ENCODE assay signal across 8 mouse cellular contexts in the genomic region with DNA sequence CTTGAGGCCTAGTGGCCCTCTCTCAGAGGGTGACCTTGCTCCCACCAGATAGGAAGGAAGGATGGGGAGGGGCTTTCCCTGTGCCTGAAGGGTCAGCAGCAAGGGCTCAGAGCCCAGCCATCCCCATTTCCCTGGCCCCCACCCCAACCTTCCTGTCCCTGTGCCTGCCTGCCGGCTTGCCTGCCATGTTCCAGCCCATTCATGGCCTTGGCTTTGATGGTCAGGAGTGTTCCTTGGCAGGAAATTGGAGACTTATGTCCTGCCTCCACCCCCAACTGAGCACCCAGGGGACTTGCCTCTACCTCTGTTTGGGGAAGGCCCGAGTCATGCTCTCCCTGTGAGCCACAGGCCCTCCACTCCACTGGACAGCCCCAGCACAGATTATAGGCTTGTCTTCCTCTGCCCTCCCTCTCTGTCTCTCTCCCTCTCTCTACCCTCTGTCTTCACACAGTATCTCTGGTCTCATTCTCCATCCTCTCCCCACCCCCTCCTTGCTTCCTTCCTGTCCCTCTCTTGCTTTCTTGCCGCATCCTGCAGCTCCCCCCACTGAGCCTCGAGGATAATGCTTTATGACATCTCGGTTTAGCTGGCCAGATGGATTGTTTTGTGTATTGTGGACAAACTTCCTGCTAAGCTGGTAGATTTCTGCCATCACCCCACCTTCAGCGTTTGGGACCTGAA. TPM values are rescaled to one million over a fixed set of nuclear protein-coding genes. Genes with fewer than 3 reads are reported as not detected.
DNase-seq lines count a peak whose midpoint lies in the region; ATAC-seq and TF ChIP-seq lines count a peak whose summit lies in the region.

No protein-coding gene starts in this region.

- H3K4me2 ChIP-seq in midbrain, postnatal 0 days (ENCODE audit: low read depth, low read length, poor library complexity, severe bottlenecking) = no peak overlapping the region
- no peak overlapping the region for H3K4me2 ChIP-seq in midbrain, embryonic 11.5 days
- H3K4me2 ChIP-seq in heart, postnatal 0 days (ENCODE audit: low read depth, low read length) = peak overlapping the region; percentile 64; the same call in 1 of the 2 replicates
- H3K4me2 ChIP-seq in limb, embryonic 15.5 days = no peak overlapping the region

- no peaks in the 10 kb centered on the region for H3K4me1 ChIP-seq in midbrain, postnatal 0 days (ENCODE audit: insufficient read depth, low read length)
- H3K4me1 ChIP-seq in midbrain, embryonic 11.5 days (ENCODE audit: control insufficient read depth, insufficient read depth, low read length) = peaks cover 16% of the 10 kb centered on the region
- H3K4me1 ChIP-seq in heart, postnatal 0 days (ENCODE audit: control insufficient read depth, insufficient read depth) = peaks cover 5% of the 10 kb centered on the region; the same call in 1 of the 2 replicates
- peaks cover 54% of the 10 kb centered on the region for H3K4me1 ChIP-seq in limb, embryonic 15.5 days
- peaks cover 20% of the 10 kb centered on the region for H3K4me1 ChIP-seq in small intestine, adult 2 months (ENCODE audit: control insufficient read depth, insufficient read depth, insufficient read length, low read length)

- TF ChIP-seq POLR2A in small intestine, adult 2 months (IDR thresholded peaks at IDR 0.05; ENCODE audit: low read depth, low read length) = no peak

- TF ChIP-seq EP300 in heart, postnatal 0 days (IDR thresholded peaks at IDR 0.05; ENCODE audit: low read depth) = peak; percentile 64

- no peaks in the 10 kb centered on the region for H3K36me3 ChIP-seq in midbrain, postnatal 0 days (ENCODE audit: insufficient read depth, low read length)
- H3K36me3 ChIP-seq in midbrain, embryonic 11.5 days (ENCODE audit: control insufficient read depth, insufficient read depth, low read length) = no peaks in the 10 kb centered on the region
- no peaks in the 10 kb centered on the region for H3K36me3 ChIP-seq in heart, postnatal 0 days (replicated peaks; ENCODE audit: control insufficient read depth, insufficient read depth, low read length)
- no peaks in the 10 kb centered on the region for H3K36me3 ChIP-seq in limb, embryonic 15.5 days
- no peaks in the 10 kb centered on the region for H3K36me3 ChIP-seq in small intestine, adult 2 months (ENCODE audit: control insufficient read depth, insufficient read depth, low read length)

- H3K9me3 ChIP-seq in midbrain, postnatal 0 days (ENCODE audit: low read length) = no peaks in the 10 kb centered on the region
- H3K9me3 ChIP-seq in midbrain, embryonic 11.5 days (ENCODE audit: control insufficient read depth, low read length) = no peaks in the 10 kb centered on the region
- H3K9me3 ChIP-seq in heart, postnatal 0 days (replicated peaks; ENCODE audit: control insufficient read depth, low read length) = peaks cover 11% of the 10 kb centered on the region
- H3K9me3 ChIP-seq in limb, embryonic 15.5 days = no peaks in the 10 kb centered on the region

- TF ChIP-seq CTCF in midbrain, postnatal 0 days (IDR thresholded peaks at IDR 0.05) = peak; percentile 54
- peak; percentile 35 for TF ChIP-seq CTCF in heart, postnatal 0 days (IDR thresholded peaks at IDR 0.05; ENCODE audit: low read depth)
- no peak for TF ChIP-seq CTCF in small intestine, adult 2 months (IDR thresholded peaks at IDR 0.05; ENCODE audit: extremely low read depth, insufficient read length, insufficient replicate concordance, low read depth, low read length)

- ATAC-seq in midbrain, postnatal 0 days (ENCODE audit: low FRiP score) = no peak
- no peak for ATAC-seq in midbrain, embryonic 11.5 days (ENCODE audit: low FRiP score)
- peak; percentile 34 for ATAC-seq in heart, postnatal 0 days (ENCODE audit: insufficient read depth, low read depth)
- no peak for ATAC-seq in limb, embryonic 15.5 days (ENCODE audit: insufficient number of reproducible peaks, low FRiP score, low TSS enrichment, low read depth)

- peak; percentile 27 for DNase-seq in midbrain, postnatal 0 days (ENCODE audit: low spot score)
- DNase-seq in midbrain, embryonic 11.5 days (ENCODE audit: low spot score, missing footprints) = no peak
- peak; percentile 76 to 80 for DNase-seq in adrenal gland, postnatal 36 days
- DNase-seq in heart, postnatal 0 days (ENCODE audit: low spot score) = peak; percentile 58
- DNase-seq in cerebellum, adult 11-12 months = no peak
- DNase-seq in layer of hippocampus, postnatal 10 days (ENCODE audit: low spot score in 2 of 2) = no peak

- no peak overlapping the region for H3K27ac ChIP-seq in midbrain, postnatal 0 days (ENCODE audit: low read depth, low read length)
- H3K27ac ChIP-seq in midbrain, embryonic 11.5 days (ENCODE audit: low read depth, low read length) = no peak overlapping the region
- H3K27ac ChIP-seq in heart, postnatal 0 days (ENCODE audit: low read depth) = peak overlapping the region; percentile 77
- H3K27ac ChIP-seq in limb, embryonic 15.5 days = peak overlapping the region; percentile 63; the same call in 1 of the 2 replicates
- peak overlapping the region; percentile 3 for H3K27ac ChIP-seq in small intestine, adult 2 months (ENCODE audit: insufficient read depth, low read depth, low read length)

- H3K4me3 ChIP-seq in midbrain, postnatal 0 days (ENCODE audit: low read depth, low read length) = no peak overlapping the region
- no peak overlapping the region for H3K4me3 ChIP-seq in midbrain, embryonic 11.5 days (ENCODE audit: low read depth, low read length)
- H3K4me3 ChIP-seq in heart, postnatal 0 days (ENCODE audit: low read depth, low read length) = no peak overlapping the region
- no peak overlapping the region for H3K4me3 ChIP-seq in limb, embryonic 15.5 days
- H3K4me3 ChIP-seq in small intestine, adult 2 months (ENCODE audit: low read depth, low read length) = no peak overlapping the region

- H3K27me3 ChIP-seq in midbrain, postnatal 0 days (ENCODE audit: insufficient read depth, low read length) = peaks cover 44% of the 10 kb centered on the region
- peaks cover 39% of the 10 kb centered on the region for H3K27me3 ChIP-seq in midbrain, embryonic 11.5 days (ENCODE audit: control insufficient read depth, insufficient read depth, low read length)
- H3K27me3 ChIP-seq in heart, postnatal 0 days (ENCODE audit: control insufficient read depth, insufficient read depth, low read length) = peaks cover 26% of the 10 kb centered on the region
- H3K27me3 ChIP-seq in limb, embryonic 15.5 days = peaks cover 32% of the 10 kb centered on the region
- peaks cover 19% of the 10 kb centered on the region for H3K27me3 ChIP-seq in small intestine, adult 2 months (ENCODE audit: control insufficient read depth, insufficient read depth, low read length)

- no peak overlapping the region for H3K9ac ChIP-seq in midbrain, postnatal 0 days (replicated peaks; ENCODE audit: low read length, poor library complexity, severe bottlenecking)
- H3K9ac ChIP-seq in midbrain, embryonic 11.5 days (ENCODE audit: low read length) = no peak overlapping the region
- H3K9ac ChIP-seq in heart, postnatal 0 days (replicated peaks; ENCODE audit: low read depth, low read length) = no peak overlapping the region
- no peak overlapping the region for H3K9ac ChIP-seq in limb, embryonic 15.5 days

- 38% methylated on average over 6 of the region's 6 CpGs for WGBS in midbrain, postnatal 0 days
- WGBS in midbrain, embryonic 11.5 days = 40% methylated on average over 6 of the region's 6 CpGs
- WGBS in heart, postnatal 0 days = 47% methylated on average over 6 of the region's 6 CpGs
- WGBS in limb, embryonic 15.5 days = 29% methylated on average over 6 of the region's 6 CpGs
- WGBS in small intestine, adult 2 months = 43% methylated on average over 6 of the region's 6 CpGs

RNA-seq across cellular contexts. Expression of a gene that starts 1.5 kb away (rescaled TPM):
- total RNA-seq in midbrain, postnatal 0 days (2014; rRNA removed) = 14.9 and 17.3 TPM in 2 replicates
- polyA plus RNA-seq in midbrain, postnatal 0 days (2015; fragmentation: Nextera tagmentation; extraction: Ambion mirVana) = 2.8 and 4.4 TPM in 2 replicates
- polyA plus RNA-seq in midbrain, embryonic 11.5 days (2014; fragmentation: Nextera tagmentation; extraction: Ambion mirVana) = 13.2 and 17.5 TPM in 2 replicates
- 100 to 1,000 TPM; 140 to 167 TPM for total RNA-seq in adrenal gland, postnatal 36 days (2021)
- total RNA-seq in heart, postnatal 0 days (2014; rRNA removed; ENCODE audit: low replicate concordance) = 82.4 and 166 TPM in 2 replicates
- 28.1 and 37.7 TPM in 2 replicates for polyA plus RNA-seq in heart, postnatal 0 days (2015; fragmentation: Nextera tagmentation; extraction: Ambion mirVana)
- 31.7 and 32.2 TPM in 2 replicates for polyA plus RNA-seq in limb, embryonic 15.5 days (2015; fragmentation: Nextera tagmentation; extraction: Ambion mirVana)
- 26.2 TPM in 2 replicates for polyA plus RNA-seq in small intestine, adult 2 months (2012; rRNA removed)
- 10 to 100 TPM; 73.2 to 73.5 TPM for total RNA-seq in layer of hippocampus, postnatal 10 days (2021)

RNA-seq across cellular contexts. Expression of a gene that starts 51.6 kb away (rescaled TPM):
- not detected in 2 replicates for total RNA-seq in midbrain, postnatal 0 days (2014; rRNA removed)
- not detected in 2 replicates for polyA plus RNA-seq in midbrain, postnatal 0 days (2015; fragmentation: Nextera tagmentation; extraction: Ambion mirVana)
- polyA plus RNA-seq in midbrain, embryonic 11.5 days (2014; fragmentation: Nextera tagmentation; extraction: Ambion mirVana) = not detected in 2 replicates
- not detected for total RNA-seq in adrenal gland, postnatal 36 days (2021)
- total RNA-seq in heart, postnatal 0 days (2014; rRNA removed; ENCODE audit: low replicate concordance) = not detected in 2 replicates
- polyA plus RNA-seq in heart, postnatal 0 days (2015; fragmentation: Nextera tagmentation; extraction: Ambion mirVana) = not detected in 2 replicates
- not detected in 2 replicates for polyA plus RNA-seq in limb, embryonic 15.5 days (2015; fragmentation: Nextera tagmentation; extraction: Ambion mirVana)
- polyA plus RNA-seq in small intestine, adult 2 months (2012; rRNA removed) = not detected in 2 replicates
- total RNA-seq in layer of hippocampus, postnatal 10 days (2021) = not detected

Comparison
In these comparisons a context has a peak if more than half of its experiments do, and no peak if none do; other contexts are left out.
1. DNase-seq: peak in midbrain, postnatal 0 days (single experiment), adrenal gland, postnatal 36 days (2 of 2) and heart, postnatal 0 days (single experiment); none in midbrain, embryonic 11.5 days (single experiment), cerebellum, adult 11-12 months (single experiment) and layer of hippocampus, postnatal 10 days (0 of 2).
2. H3K27ac ChIP-seq: peak in heart, postnatal 0 days (single experiment), limb, embryonic 15.5 days (single experiment) and small intestine, adult 2 months (single experiment); none in midbrain, postnatal 0 days (single experiment) and midbrain, embryonic 11.5 days (single experiment).